Mouse (Mus musculus) heart, embryonic 10.5 days (tissue): Measurements from ENCODE around the gene Ptrhd1. TPM values are rescaled to one million over a fixed set of nuclear protein-coding genes. Genes with fewer than 3 reads are reported as not detected.

Experiments used
- DNase-seq: peaks from one replicate; pipeline ENCODE4 v3.0.0-alpha.2; 2017; ENCODE audit warnings: low spot score
- H3K27ac ChIP-seq: fragments of 300-500 bp; sonication (generic); 2 replicates; pipeline ENCODE4 v1.5.1; 2016; ENCODE audit warnings: mild to moderate bottlenecking
- H3K27me3 ChIP-seq: fragments of 300-500 bp; sonication (generic); 2 replicates; pipeline ENCODE4 v1.6.1; 2016; ENCODE audit warnings: mild to moderate bottlenecking; ENCODE audit not compliant: poor library complexity, insufficient read depth, severe bottlenecking
- H3K36me3 ChIP-seq: fragments of 300-500 bp; sonication (generic); 2 replicates; pipeline ENCODE4 v1.6.1; 2016; ENCODE audit warnings: mild to moderate bottlenecking, moderate library complexity
- H3K4me1 ChIP-seq: fragments of 300-500 bp; sonication (generic); 2 replicates; pipeline ENCODE4 v1.6.1; 2016; ENCODE audit warnings: mild to moderate bottlenecking
- H3K4me3 ChIP-seq: fragments of 300-500 bp; sonication (generic); 2 replicates; pipeline ENCODE4 v1.5.1; 2016; ENCODE audit warnings: mild to moderate bottlenecking, moderate library complexity
- H3K9me3 ChIP-seq: fragments of 300-500 bp; sonication (generic); 2 replicates; pipeline ENCODE4 v1.6.1; 2016; ENCODE audit warnings: mild to moderate bottlenecking, moderate library complexity
- WGBS: fragments of 180-500 bp; shearing (Covaris S2); methylation state at CpG from one replicate; pipeline ENCODE4 v1.1.7; 2016; 5-methylcytosine and 5-hydroxymethylcytosine counted together
- polyA plus RNA-seq: library from polyadenylated mRNA; unstranded; fragments of >200 nt; fragmentation: Nextera tagmentation; extraction: Ambion mirVana; gene quantifications from 2 replicates; pipeline ENCODE4 v1.2.1, GENCODE M21; 2016

Ptrhd1 gene
- polyA plus RNA-seq, 1 experiment from 2014 or later = 6.9 TPM

- DNase-seq = no peak
- 92% methylated on average over 4 of the region's 4 CpGs for WGBS
- Histone ChIP-seq H3K4me3 (no peak overlapping the region), H3K9me3 (peaks cover 3% of the 10 kb centered on the region; the same call in 1 of the 2 replicates), H3K36me3 (peaks cover 23% of the 10 kb centered on the region), H3K27ac (no peak overlapping the region), H3K27me3 (no peaks in the 10 kb centered on the region), H3K4me1 (no peaks in the 10 kb centered on the region)
Observed at GRCm38 (mm10) chr12:4267765-4268164, 33.9 kb downstream of the Ptrhd1 start.

GRCm38 (mm10) chr12:4271078-4271477 is 37.3 kb downstream of the Ptrhd1 start:
- DNase-seq = no peak
- Histone ChIP-seq H3K4me3 (no peak overlapping the region), H3K27me3 (no peaks in the 10 kb centered on the region), H3K9me3 (peaks cover 3% of the 10 kb centered on the region; the same call in 1 of the 2 replicates), H3K4me1 (no peaks in the 10 kb centered on the region), H3K27ac (no peak overlapping the region), H3K36me3 (peaks cover 28% of the 10 kb centered on the region)
- 96% methylated on average over 6 of the region's 6 CpGs for WGBS

- 86% methylated on average over 3 of the region's 3 CpGs for WGBS
- no peaks in the 10 kb centered on the region for H3K27me3 ChIP-seq
- DNase-seq = no peak
- no peak overlapping the region for H3K27ac ChIP-seq
- H3K4me3 ChIP-seq = no peak overlapping the region
- H3K36me3 ChIP-seq = peaks cover 9% of the 10 kb centered on the region
- H3K9me3 ChIP-seq = no peaks in the 10 kb centered on the region
- no peaks in the 10 kb centered on the region for H3K4me1 ChIP-seq
Observed at GRCm38 (mm10) chr12:4278978-4279755, 45.3 kb downstream of the Ptrhd1 start.

GRCm38 (mm10) chr12:4279878-4280277 is 46.1 kb downstream of the Ptrhd1 start:
- H3K9me3 ChIP-seq = no peaks in the 10 kb centered on the region
- no peak for DNase-seq
- peaks cover 3% of the 10 kb centered on the region for H3K36me3 ChIP-seq
- no peak overlapping the region for H3K27ac ChIP-seq
- WGBS = 77% methylated on average over 3 of the region's 3 CpGs
- no peaks in the 10 kb centered on the region for H3K27me3 ChIP-seq
- no peak overlapping the region for H3K4me3 ChIP-seq
- no peaks in the 10 kb centered on the region for H3K4me1 ChIP-seq

GRCm38 (mm10) chr12:4285186-4285585 is 51.4 kb downstream of the Ptrhd1 start:
- Histone ChIP-seq H3K4me1 (0 out of 2 replicates have a peak, but pooled peaks cover 3% of the 10 kb centered on the region), H3K36me3 (no peaks in the 10 kb centered on the region), H3K27me3 (no peaks in the 10 kb centered on the region), H3K27ac (no peak overlapping the region), H3K4me3 (no peak overlapping the region), H3K9me3 (no peaks in the 10 kb centered on the region)
- DNase-seq = no peak
- 31% methylated on average over 3 of the region's 3 CpGs for WGBS

Other genes with a start within 250 kb of the Ptrhd1 start
- gene Efr3b, start 195.1 kb upstream of the Ptrhd1 start, polyA plus RNA-seq = 9.9 and 16.0 TPM in 2 replicates
- 8.2 and 11.0 TPM in 2 replicates for gene Dnajc27, start 151.4 kb upstream of the Ptrhd1 start, polyA plus RNA-seq
- gene Adcy3, start 100.9 kb upstream of the Ptrhd1 start, polyA plus RNA-seq = 5.7 and 6.8 TPM in 2 replicates
- 10.9 and 14.5 TPM in 2 replicates for gene Cenpo, start 267 bp downstream of the Ptrhd1 start, polyA plus RNA-seq
- 4.1 TPM in 2 replicates for gene Ncoa1, start 243.2 kb downstream of the Ptrhd1 start, polyA plus RNA-seq